Mouse (Mus musculus): Measurements from ENCODE around the gene Rapgef6. TPM values are rescaled to one million over a fixed set of nuclear protein-coding genes. Genes with fewer than 3 reads are reported as not detected.

The Rapgef6 gene
- polyA plus RNA-seq, 1 experiment from 2014 or later: 39.7 TPM

DNA sequence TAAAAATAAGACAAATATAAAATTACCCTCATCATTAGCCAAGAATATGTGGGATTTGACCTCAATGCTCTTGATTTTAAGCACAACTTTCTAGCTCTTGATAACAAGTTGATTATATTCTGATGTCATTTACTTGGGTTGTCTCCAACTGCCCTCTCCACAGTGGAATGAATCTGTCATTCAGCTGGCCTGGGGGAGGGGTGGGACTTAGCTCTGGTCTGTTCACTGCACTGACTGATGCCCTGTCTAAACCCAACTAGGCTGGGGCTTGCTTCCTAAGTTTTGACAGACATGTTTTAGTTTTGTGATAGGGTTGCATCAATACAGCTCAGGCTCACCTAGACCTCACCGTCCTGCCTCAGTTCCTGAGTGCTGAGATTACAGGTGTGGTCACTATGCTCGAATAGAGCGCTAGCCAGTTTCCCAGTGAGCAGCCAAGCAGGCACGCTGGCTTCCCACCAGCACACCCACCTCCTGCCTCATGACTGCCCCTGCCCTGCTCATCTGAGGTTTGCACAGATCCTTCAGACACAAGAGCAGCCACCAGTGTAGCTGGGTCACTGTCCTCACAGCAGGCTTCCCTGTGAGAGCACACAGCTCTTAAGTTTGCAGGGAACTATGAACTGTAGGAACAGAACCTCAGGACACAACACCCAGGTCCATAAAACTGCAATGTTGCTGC lies 201.8 kb downstream of the Rapgef6 start:
- Histone ChIP-seq H3K9ac (no peak overlapping the region), H3K27ac (no peak overlapping the region), H3K36me3 (peaks cover 70% of the 10 kb centered on the region), H3K4me2 (replicated peaks) (no peak overlapping the region), H3K4me1 (peaks cover 4% of the 10 kb centered on the region; the same call in 1 of the 2 replicates), H3K4me3 (no peak overlapping the region), H3K27me3 (no peaks in the 10 kb centered on the region), H3K9me3 (no peaks in the 10 kb centered on the region)
- WGBS: 89% methylated on average over 4 of the region's 4 CpGs
- ATAC-seq (ENCODE audit: low FRiP score, low read depth): no peak

- Histone ChIP-seq H3K9me3 (no peaks in the 10 kb centered on the region), H3K27ac (no peak overlapping the region), H3K4me3 (no peak overlapping the region), H3K4me1 (peaks cover 4% of the 10 kb centered on the region; the same call in 1 of the 2 replicates), H3K27me3 (no peaks in the 10 kb centered on the region), H3K9ac (no peak overlapping the region), H3K36me3 (peaks cover 59% of the 10 kb centered on the region), H3K4me2 (replicated peaks) (no peak overlapping the region)
- 84% methylated on average over 3 of the region's 3 CpGs for WGBS
- no peak; the same call in 1 of the 2 replicates for ATAC-seq (ENCODE audit: low FRiP score, low read depth)
Measured at GRCm38 (mm10) chr11:54726571-54727062, 204.0 kb downstream of the Rapgef6 start.

GRCm38 (mm10) chr11:54727327-54727901 lies 204.8 kb downstream of the Rapgef6 start:
- Histone ChIP-seq H3K36me3 (peaks cover 54% of the 10 kb centered on the region), H3K4me3 (no peak overlapping the region), H3K27me3 (no peaks in the 10 kb centered on the region), H3K9ac (no peak overlapping the region), H3K9me3 (no peaks in the 10 kb centered on the region), H3K4me1 (peaks cover 4% of the 10 kb centered on the region; the same call in 1 of the 2 replicates), H3K27ac (no peak overlapping the region), H3K4me2 (replicated peaks) (no peak overlapping the region)
- 73% methylated on average over 5 of the region's 5 CpGs for WGBS
- ATAC-seq (ENCODE audit: low FRiP score, low read depth): no peak; the same call in 1 of the 2 replicates

DNA sequence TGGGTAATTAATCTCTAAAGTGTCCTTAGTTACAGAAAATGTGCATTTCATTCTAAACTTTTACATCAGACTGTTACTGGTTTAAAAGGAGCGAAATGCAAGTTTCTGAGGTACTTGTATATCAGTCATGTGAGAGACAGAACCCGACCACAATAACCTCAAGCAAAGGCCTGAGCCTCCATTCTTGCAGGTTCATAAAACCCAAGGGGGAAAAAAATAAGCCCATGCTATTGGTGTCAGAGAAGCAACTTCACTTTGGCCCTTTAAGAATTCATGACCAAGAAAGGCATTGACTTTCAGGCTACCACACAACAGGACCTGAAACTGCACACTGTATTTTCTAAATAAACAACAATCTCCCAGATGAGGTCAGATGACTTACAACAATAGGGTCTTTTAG lies 205.7 kb downstream of the Rapgef6 start:
- Histone ChIP-seq H3K4me2 (replicated peaks) (no peak overlapping the region), H3K4me1 (peaks cover 4% of the 10 kb centered on the region; the same call in 1 of the 2 replicates), H3K9me3 (no peaks in the 10 kb centered on the region), H3K4me3 (no peak overlapping the region), H3K27ac (no peak overlapping the region), H3K9ac (no peak overlapping the region), H3K27me3 (no peaks in the 10 kb centered on the region), H3K36me3 (peaks cover 45% of the 10 kb centered on the region)
- 77% methylated on average over 2 of the region's 2 CpGs for WGBS
- no peak for ATAC-seq (ENCODE audit: low FRiP score, low read depth)

DNA sequence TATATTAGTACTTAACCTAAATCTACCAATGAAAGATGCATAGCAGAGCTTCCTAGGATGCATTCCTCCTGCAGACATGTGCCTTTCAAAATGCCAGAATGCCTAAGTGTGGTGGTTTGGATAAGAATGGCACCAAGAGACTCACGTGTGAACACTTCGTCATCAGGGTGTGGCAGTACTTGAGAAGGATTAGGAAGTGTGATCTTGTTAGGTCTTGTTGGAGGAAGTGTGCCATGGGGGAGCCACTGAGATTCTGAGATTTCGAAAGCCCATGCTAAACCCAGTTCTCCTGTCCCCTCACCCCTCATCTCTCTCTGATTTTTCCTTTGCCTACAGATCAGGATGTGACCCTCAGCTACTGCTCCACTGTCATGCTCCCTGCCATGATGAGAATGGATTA lies 206.7 kb downstream of the Rapgef6 start:
- Histone ChIP-seq H3K9me3 (no peaks in the 10 kb centered on the region), H3K27me3 (no peaks in the 10 kb centered on the region), H3K9ac (no peak overlapping the region), H3K4me1 (peaks cover 4% of the 10 kb centered on the region; the same call in 1 of the 2 replicates), H3K4me3 (no peak overlapping the region), H3K27ac (no peak overlapping the region), H3K4me2 (replicated peaks) (no peak overlapping the region), H3K36me3 (peaks cover 44% of the 10 kb centered on the region)
- no peak for ATAC-seq (ENCODE audit: low FRiP score, low read depth)
- WGBS: 93% methylated on average over 3 of the region's 3 CpGs

GRCm38 (mm10) chr11:54730931-54731330 lies 208.3 kb downstream of the Rapgef6 start:
- Histone ChIP-seq H3K4me3 (no peak overlapping the region), H3K4me2 (replicated peaks) (no peak overlapping the region), H3K9me3 (no peaks in the 10 kb centered on the region), H3K4me1 (no peaks in the 10 kb centered on the region), H3K36me3 (peaks cover 53% of the 10 kb centered on the region), H3K9ac (no peak overlapping the region), H3K27me3 (no peaks in the 10 kb centered on the region), H3K27ac (no peak overlapping the region)
- ATAC-seq (ENCODE audit: low FRiP score, low read depth): no peak
- WGBS: 87% methylated on average over 5 of the region's 5 CpGs

GRCm38 (mm10) chr11:54731367-54731766 lies 208.7 kb downstream of the Rapgef6 start:
- H3K36me3 ChIP-seq: peaks cover 54% of the 10 kb centered on the region
- H3K4me1 ChIP-seq: no peaks in the 10 kb centered on the region
- no peaks in the 10 kb centered on the region for H3K9me3 ChIP-seq
- WGBS: 71% methylated on average over 7 of the region's 7 CpGs
- no peak overlapping the region for H3K4me3 ChIP-seq
- no peak overlapping the region for H3K4me2 ChIP-seq (replicated peaks)
- H3K27me3 ChIP-seq: no peaks in the 10 kb centered on the region
- no peak overlapping the region for H3K9ac ChIP-seq
- no peak for ATAC-seq (ENCODE audit: low FRiP score, low read depth)
- no peak overlapping the region for H3K27ac ChIP-seq

DNA sequence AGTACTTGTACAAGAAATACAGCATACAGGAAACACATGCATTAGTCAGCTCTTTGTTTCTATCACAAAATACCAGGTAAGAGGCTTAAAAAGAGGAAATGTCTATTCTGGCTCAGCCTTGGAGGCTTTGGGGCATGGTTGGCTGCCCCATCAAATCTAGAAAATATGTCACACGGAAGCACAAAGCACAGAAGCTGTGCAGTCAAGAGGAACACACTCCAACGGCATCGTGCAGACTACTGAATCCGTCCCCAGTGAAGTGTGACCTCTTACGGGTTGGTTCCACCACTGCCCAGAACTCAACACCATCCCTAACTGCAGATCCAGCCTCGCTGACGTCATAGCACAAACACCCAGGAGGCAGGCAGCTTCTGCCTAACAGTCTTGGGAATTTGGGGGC lies 210.9 kb downstream of the Rapgef6 start:
- H3K4me1 ChIP-seq: no peaks in the 10 kb centered on the region
- H3K27me3 ChIP-seq: no peaks in the 10 kb centered on the region
- H3K4me2 ChIP-seq (replicated peaks): no peak overlapping the region
- no peak for ATAC-seq (ENCODE audit: low FRiP score, low read depth)
- H3K9me3 ChIP-seq: no peaks in the 10 kb centered on the region
- 86% methylated on average over 7 of the region's 7 CpGs for WGBS
- no peak overlapping the region for H3K27ac ChIP-seq
- H3K4me3 ChIP-seq: no peak overlapping the region
- peaks cover 46% of the 10 kb centered on the region for H3K36me3 ChIP-seq
- H3K9ac ChIP-seq: no peak overlapping the region

DNA sequence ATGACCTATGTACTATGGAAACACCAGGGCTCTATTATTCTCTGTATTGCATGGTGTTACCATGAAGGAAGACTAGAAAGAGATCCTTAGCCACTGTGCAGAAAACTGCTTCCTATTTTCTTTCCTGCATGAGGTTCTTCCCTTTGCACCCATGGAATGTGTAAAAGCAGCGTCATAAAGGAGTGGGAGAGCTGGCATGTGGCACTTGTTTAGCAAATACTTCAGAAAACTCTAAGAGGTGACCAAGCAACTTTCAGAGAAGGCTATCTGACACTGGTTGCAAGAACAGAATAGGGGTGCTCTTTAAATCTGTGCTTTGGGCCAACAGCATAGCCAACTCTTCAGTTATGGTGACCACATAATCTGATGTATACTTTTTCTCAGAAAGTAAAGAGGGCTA lies 212.5 kb downstream of the Rapgef6 start:
- H3K27ac ChIP-seq: no peak overlapping the region
- no peak overlapping the region for H3K4me3 ChIP-seq
- no peak overlapping the region for H3K4me2 ChIP-seq (replicated peaks)
- no peak for ATAC-seq (ENCODE audit: low FRiP score, low read depth)
- no peaks in the 10 kb centered on the region for H3K9me3 ChIP-seq
- 77% methylated on average over 1 of the region's 1 CpGs for WGBS
- H3K9ac ChIP-seq: no peak overlapping the region
- H3K27me3 ChIP-seq: no peaks in the 10 kb centered on the region
- H3K36me3 ChIP-seq: peaks cover 54% of the 10 kb centered on the region
- no peaks in the 10 kb centered on the region for H3K4me1 ChIP-seq

GRCm38 (mm10) chr11:54736903-54737302 lies 214.3 kb downstream of the Rapgef6 start:
- no peak overlapping the region for H3K9ac ChIP-seq
- no peak overlapping the region for H3K27ac ChIP-seq
- peaks cover 52% of the 10 kb centered on the region for H3K36me3 ChIP-seq
- no peak overlapping the region for H3K4me3 ChIP-seq
- no peak for ATAC-seq (ENCODE audit: low FRiP score, low read depth)
- H3K4me1 ChIP-seq: no peaks in the 10 kb centered on the region
- no peak overlapping the region for H3K4me2 ChIP-seq (replicated peaks)
- H3K27me3 ChIP-seq: no peaks in the 10 kb centered on the region
- H3K9me3 ChIP-seq: no peaks in the 10 kb centered on the region
- WGBS: 77% methylated on average over 5 of the region's 5 CpGs

DNA sequence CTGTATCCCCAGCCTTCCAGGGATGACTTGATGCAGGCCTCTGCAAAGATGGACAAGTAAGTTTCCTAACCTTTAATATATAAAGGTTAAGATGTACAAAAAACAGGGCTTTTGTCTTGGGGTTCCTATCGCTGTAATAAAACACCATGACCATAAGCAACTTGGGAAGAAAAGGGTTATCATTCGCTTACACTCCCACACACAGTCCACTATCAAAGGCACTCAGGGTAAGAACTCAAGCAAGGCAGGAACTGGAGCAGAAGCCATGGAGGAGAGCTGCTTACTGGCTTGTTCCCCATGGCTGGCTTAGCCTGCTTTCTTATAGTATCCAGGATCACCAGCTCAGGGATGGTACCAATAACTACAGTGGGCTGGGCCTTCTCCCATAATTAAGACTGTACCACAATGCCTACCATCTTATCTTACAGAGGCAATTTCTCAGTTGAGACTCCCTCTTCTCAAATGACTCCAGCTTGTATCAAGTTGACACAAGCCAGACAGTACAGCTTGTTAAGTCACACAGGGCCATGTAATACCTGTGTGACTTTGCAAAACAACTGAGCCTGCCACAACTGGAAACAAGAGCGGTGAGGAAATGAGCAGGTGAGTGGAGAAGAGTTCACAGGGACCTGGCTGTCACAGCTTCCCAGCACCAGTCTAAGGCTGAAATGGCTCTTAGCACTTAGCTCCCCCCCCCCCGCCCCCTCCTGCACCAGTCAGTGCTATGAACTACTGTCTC lies 216.5 kb downstream of the Rapgef6 start:
- ATAC-seq (ENCODE audit: low FRiP score, low read depth): no peak
- no peaks in the 10 kb centered on the region for H3K4me1 ChIP-seq
- H3K36me3 ChIP-seq: peaks cover 57% of the 10 kb centered on the region
- H3K9ac ChIP-seq: no peak overlapping the region
- H3K9me3 ChIP-seq: no peaks in the 10 kb centered on the region
- H3K4me3 ChIP-seq: no peak overlapping the region
- WGBS: 93% methylated on average over 4 of the region's 4 CpGs
- H3K27me3 ChIP-seq: no peaks in the 10 kb centered on the region
- no peak overlapping the region for H3K4me2 ChIP-seq (replicated peaks)
- no peak overlapping the region for H3K27ac ChIP-seq

DNA sequence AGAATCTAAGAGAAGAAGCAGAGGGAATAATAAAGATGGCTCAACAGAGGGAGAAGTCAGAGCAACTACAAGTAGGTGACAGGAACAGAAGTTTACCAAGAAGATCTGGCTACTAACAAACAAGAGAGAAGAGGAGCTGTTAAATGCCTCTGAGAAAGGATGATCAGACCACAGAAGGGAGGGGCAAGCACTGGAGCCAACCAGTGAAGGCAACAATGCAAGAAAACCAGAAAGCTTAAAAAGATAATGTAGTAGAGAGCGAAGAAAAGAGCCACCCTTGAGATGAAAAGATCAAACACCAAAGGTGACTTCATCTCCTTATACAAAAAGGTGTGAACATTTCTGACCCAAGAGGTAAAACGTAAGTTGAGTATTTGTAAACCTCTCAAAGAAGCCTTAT lies 218.7 kb downstream of the Rapgef6 start:
- H3K4me2 ChIP-seq (replicated peaks): no peak overlapping the region
- H3K27ac ChIP-seq: no peak overlapping the region
- no peak for ATAC-seq (ENCODE audit: low FRiP score, low read depth)
- no peaks in the 10 kb centered on the region for H3K9me3 ChIP-seq
- H3K36me3 ChIP-seq: peaks cover 40% of the 10 kb centered on the region
- H3K4me1 ChIP-seq: no peaks in the 10 kb centered on the region
- H3K9ac ChIP-seq: no peak overlapping the region
- 89% methylated on average over 2 of the region's 2 CpGs for WGBS
- no peaks in the 10 kb centered on the region for H3K27me3 ChIP-seq
- H3K4me3 ChIP-seq: no peak overlapping the region
